Mouse (Mus musculus) ES-E14 (cell line): ENCODE measurements around the gene Lgals1.

Source experiments
- HCFC1 ChIP-seq: IDR thresholded peaks from 2 replicates; pipeline ENCODE4 v1.6.1; 2012; ENCODE audit warnings: low read length, inconsistent platforms, borderline replicate concordance; ENCODE audit not compliant: insufficient read depth
- MAFK ChIP-seq: IDR thresholded peaks from 2 replicates; pipeline ENCODE4 v1.6.1; 2014; ENCODE audit warnings: mild to moderate bottlenecking, low read depth, low read length, inconsistent platforms; ENCODE audit not compliant: insufficient read depth
- ZC3H11A ChIP-seq: IDR thresholded peaks from 2 replicates; pipeline ENCODE4 v1.6.1; 2012; ENCODE audit warnings: low read depth, mild to moderate bottlenecking, inconsistent platforms, low read length, borderline replicate concordance

- TF ChIP-seq HCFC1 (no peak), MAFK (no peak), ZC3H11A (no peak; the same call in 1 of the 2 replicates)
Measured at GRCm38 (mm10) chr15:78915660-78916017, 10.9 kb upstream of the Lgals1 start.
